Mouse (Mus musculus) lung, embryonic 15.5 days (tissue): ENCODE measurements at regions not wholly inside any gene's neighbourhood (a gene's known extent, or its start where the extent isn't known, plus 50 kb on each side); places are given as distances from the start of the nearest gene placed in this dataset.

Experiments
- ATAC-seq: fragments of 200-750 bp; cut with Nextera tagmentation; 2 replicates; pipeline ENCODE4 v1.8.0; 2017; ENCODE audit warnings: moderate number of reproducible peaks, borderline replicate concordance; ENCODE audit not compliant: low FRiP score, low TSS enrichment; ENCODE audit errors: extremely low read depth
- H3K27ac ChIP-seq: fragments of 300-500 bp; sonication (generic); 2 replicates; pipeline ENCODE4 v1.5.1; 2015; ENCODE audit warnings: moderate library complexity, mild to moderate bottlenecking, inconsistent platforms
- H3K27me3 ChIP-seq: fragments of 300-500 bp; sonication (generic); 2 replicates; pipeline ENCODE4 v1.6.1; 2015; ENCODE audit warnings: inconsistent platforms
- H3K36me3 ChIP-seq: fragments of 300-500 bp; sonication (generic); 2 replicates; pipeline ENCODE4 v1.6.1; 2015; ENCODE audit warnings: inconsistent platforms
- H3K4me1 ChIP-seq: fragments of 300-500 bp; sonication (generic); 2 replicates; pipeline ENCODE4 v1.6.1; 2015; ENCODE audit warnings: inconsistent platforms
- H3K4me2 ChIP-seq: fragments of 300-500 bp; sonication (generic); 2 replicates; pipeline ENCODE4 v1.6.1; 2015; ENCODE audit warnings: inconsistent platforms, mild to moderate bottlenecking, moderate library complexity
- H3K4me3 ChIP-seq: fragments of 300-500 bp; sonication (generic); 2 replicates; pipeline ENCODE4 v1.5.1; 2015; ENCODE audit warnings: mild to moderate bottlenecking, inconsistent platforms
- H3K9ac ChIP-seq: fragments of 300-500 bp; sonication (generic); 2 replicates; pipeline ENCODE4 v1.6.1; 2015; ENCODE audit warnings: inconsistent platforms
- H3K9me3 ChIP-seq: fragments of 300-500 bp; sonication (generic); 2 replicates; pipeline ENCODE4 v1.6.1; 2016; ENCODE audit warnings: inconsistent platforms
- WGBS: fragments of 180-500 bp; shearing (Covaris S2); methylation state at CpG from one replicate; pipeline ENCODE4 v1.1.7; 2015; 5-methylcytosine and 5-hydroxymethylcytosine counted together

- H3K9me3 ChIP-seq = no peaks in the 10 kb centered on the region
- no peaks in the 10 kb centered on the region for H3K36me3 ChIP-seq
- H3K27me3 ChIP-seq = no peaks in the 10 kb centered on the region
- H3K4me2 ChIP-seq = no peak overlapping the region
- peaks cover 1% of the 10 kb centered on the region; the same call in 1 of the 2 replicates for H3K4me1 ChIP-seq
- WGBS = 76% methylated on average over 5 of the region's 5 CpGs
- H3K4me3 ChIP-seq = no peak overlapping the region
- H3K27ac ChIP-seq = no peak overlapping the region
- no peak overlapping the region for H3K9ac ChIP-seq
- ATAC-seq = no peak
Observed at GRCm38 (mm10) chr17:62467072-62467471, 414.0 kb downstream of the Efna5 start.

GRCm38 (mm10) chr17:62464994-62465393, 416.1 kb downstream of the Efna5 start:
- Histone ChIP-seq H3K4me3 (no peak overlapping the region), H3K9ac (no peak overlapping the region), H3K27ac (no peak overlapping the region), H3K4me1 (peaks cover 5% of the 10 kb centered on the region; the same call in 1 of the 2 replicates), H3K27me3 (no peaks in the 10 kb centered on the region), H3K4me2 (no peak overlapping the region), H3K36me3 (no peaks in the 10 kb centered on the region), H3K9me3 (no peaks in the 10 kb centered on the region)
- 46% methylated on average over 4 of the region's 4 CpGs for WGBS
- no peak for ATAC-seq

- 94% methylated on average over 4 of the region's 4 CpGs for WGBS
Observed at GRCm38 (mm10) chr17:62464228-62464627, 416.9 kb downstream of the Efna5 start.

GRCm38 (mm10) chr17:62461304-62462245, 419.5 kb downstream of the Efna5 start:
- H3K4me3 ChIP-seq = no peak overlapping the region
- peak; percentile 68; the same call in 1 of the 2 replicates for ATAC-seq
- no peaks in the 10 kb centered on the region for H3K36me3 ChIP-seq
- H3K9me3 ChIP-seq = no peaks in the 10 kb centered on the region
- H3K4me1 ChIP-seq = peaks cover 5% of the 10 kb centered on the region; the same call in 1 of the 2 replicates
- no peak overlapping the region for H3K27ac ChIP-seq
- no peaks in the 10 kb centered on the region for H3K27me3 ChIP-seq
- no peak overlapping the region; the same call in 1 of the 2 replicates for H3K4me2 ChIP-seq
- 11% methylated on average over 17 of the region's 17 CpGs for WGBS
- H3K9ac ChIP-seq = no peak overlapping the region

More at GRCm38 (mm10) chr17:62464228-62464627, 416.9 kb downstream of the Efna5 start:
- Histone ChIP-seq H3K4me1 (peaks cover 5% of the 10 kb centered on the region; the same call in 1 of the 2 replicates), H3K9ac (no peak overlapping the region), H3K36me3 (no peaks in the 10 kb centered on the region), H3K27ac (no peak overlapping the region), H3K4me3 (no peak overlapping the region), H3K4me2 (no peak overlapping the region), H3K27me3 (no peaks in the 10 kb centered on the region), H3K9me3 (no peaks in the 10 kb centered on the region)
- ATAC-seq = no peak

- Histone ChIP-seq H3K4me1 (peaks cover 5% of the 10 kb centered on the region; the same call in 1 of the 2 replicates), H3K4me2 (no peak overlapping the region), H3K9ac (no peak overlapping the region), H3K9me3 (no peaks in the 10 kb centered on the region), H3K36me3 (no peaks in the 10 kb centered on the region), H3K27me3 (no peaks in the 10 kb centered on the region), H3K4me3 (no peak overlapping the region), H3K27ac (no peak overlapping the region)
- no peak for ATAC-seq
- WGBS = 41% methylated on average over 7 of the region's 7 CpGs
Observed at GRCm38 (mm10) chr17:62458964-62459363, 422.2 kb downstream of the Efna5 start.

- no peaks in the 10 kb centered on the region for H3K27me3 ChIP-seq
Observed at GRCm38 (mm10) chr17:62438045-62438444, 443.1 kb downstream of the Efna5 start.

GRCm38 (mm10) chr17:62436044-62436443, 445.1 kb downstream of the Efna5 start:
- no peak overlapping the region for H3K4me2 ChIP-seq
- no peaks in the 10 kb centered on the region for H3K27me3 ChIP-seq
- 64% methylated on average over 1 of the region's 1 CpGs for WGBS
- H3K4me3 ChIP-seq = no peak overlapping the region
- no peak overlapping the region for H3K9ac ChIP-seq
- no peaks in the 10 kb centered on the region for H3K9me3 ChIP-seq
- no peak for ATAC-seq
- no peaks in the 10 kb centered on the region for H3K4me1 ChIP-seq
- H3K36me3 ChIP-seq = no peaks in the 10 kb centered on the region
- no peak overlapping the region for H3K27ac ChIP-seq

More at GRCm38 (mm10) chr17:62438045-62438444, 443.1 kb downstream of the Efna5 start:
- WGBS = 73% methylated on average over 4 of the region's 4 CpGs
- Histone ChIP-seq H3K9ac (no peak overlapping the region), H3K4me2 (no peak overlapping the region), H3K36me3 (no peaks in the 10 kb centered on the region), H3K4me3 (no peak overlapping the region), H3K27ac (no peak overlapping the region), H3K4me1 (no peaks in the 10 kb centered on the region), H3K9me3 (no peaks in the 10 kb centered on the region)
- ATAC-seq = no peak

- H3K9ac ChIP-seq = no peak overlapping the region
- WGBS = 52% methylated on average over 11 of the region's 11 CpGs
- H3K36me3 ChIP-seq = no peaks in the 10 kb centered on the region
- H3K9me3 ChIP-seq = no peaks in the 10 kb centered on the region
- H3K27me3 ChIP-seq = no peaks in the 10 kb centered on the region
- ATAC-seq = peak; percentile 42; the same call in 1 of the 2 replicates
- H3K27ac ChIP-seq = no peak overlapping the region
- H3K4me3 ChIP-seq = no peak overlapping the region
- no peak overlapping the region for H3K4me2 ChIP-seq
- H3K4me1 ChIP-seq = no peaks in the 10 kb centered on the region
Observed at GRCm38 (mm10) chr17:62423476-62424385, 457.4 kb downstream of the Efna5 start.

- Histone ChIP-seq H3K9me3 (no peaks in the 10 kb centered on the region), H3K27ac (no peak overlapping the region), H3K4me2 (no peak overlapping the region), H3K27me3 (no peaks in the 10 kb centered on the region), H3K4me1 (no peaks in the 10 kb centered on the region), H3K9ac (no peak overlapping the region), H3K36me3 (no peaks in the 10 kb centered on the region), H3K4me3 (no peak overlapping the region)
- 75% methylated on average over 8 of the region's 8 CpGs for WGBS
- ATAC-seq = no peak
Observed at GRCm38 (mm10) chr17:62417584-62417983, 463.5 kb downstream of the Efna5 start.

GRCm38 (mm10) chr17:62415152-62415551, 466.0 kb downstream of the Efna5 start:
- H3K27ac ChIP-seq = no peak overlapping the region
- H3K4me1 ChIP-seq = no peaks in the 10 kb centered on the region
- WGBS = 78% methylated on average over 4 of the region's 4 CpGs
- no peak overlapping the region for H3K4me3 ChIP-seq
- no peaks in the 10 kb centered on the region for H3K27me3 ChIP-seq
- no peak overlapping the region for H3K9ac ChIP-seq
- H3K36me3 ChIP-seq = no peaks in the 10 kb centered on the region
- no peak overlapping the region for H3K4me2 ChIP-seq
- H3K9me3 ChIP-seq = no peaks in the 10 kb centered on the region
- ATAC-seq = no peak

GRCm38 (mm10) chr17:62412666-62413180, 468.4 kb downstream of the Efna5 start:
- Histone ChIP-seq H3K4me2 (no peak overlapping the region), H3K4me3 (no peak overlapping the region), H3K9me3 (no peaks in the 10 kb centered on the region), H3K36me3 (no peaks in the 10 kb centered on the region), H3K4me1 (no peaks in the 10 kb centered on the region), H3K9ac (no peak overlapping the region), H3K27ac (no peak overlapping the region), H3K27me3 (no peaks in the 10 kb centered on the region)
- WGBS = 75% methylated on average over 12 of the region's 12 CpGs
- ATAC-seq = no peak
